Mouse (Mus musculus) embryonic fibroblast, embryonic 13.5 days (primary cell): Measurements from ENCODE around the gene Cox11. TPM values are rescaled to one million over a fixed set of nuclear protein-coding genes. Genes with fewer than 3 reads are reported as not detected.

Experiments
- H3K27ac ChIP-seq: 2 replicates; pipeline ENCODE4 v1.5.1; 2012; ENCODE audit warnings: low read length, control low read depth, inconsistent platforms; ENCODE audit not compliant: insufficient read depth
- H3K4me1 ChIP-seq: 2 replicates; pipeline ENCODE4 v1.6.1; 2011; ENCODE audit warnings: low read length; ENCODE audit not compliant: control insufficient read depth, insufficient read depth
- H3K4me3 ChIP-seq: 2 replicates; pipeline ENCODE4 v1.5.1; 2011; ENCODE audit warnings: mild to moderate bottlenecking, control low read depth, low read length; ENCODE audit not compliant: insufficient read depth
- CTCF ChIP-seq: IDR thresholded peaks from 2 replicates; pipeline ENCODE4 v1.5.1; 2011; ENCODE audit warnings: mild to moderate bottlenecking, control low read depth, low read length, moderate library complexity, borderline replicate concordance; ENCODE audit not compliant: insufficient read depth
- POLR2A ChIP-seq: IDR thresholded peaks from 2 replicates; pipeline ENCODE4 v1.6.1; 2011; ENCODE audit warnings: low read depth, mild to moderate bottlenecking, control low read depth, low read length, moderate library complexity
- polyA plus RNA-seq: library from polyadenylated mRNA; stranded (reverse); fragments of >200 nt; gene quantifications from 2 replicates; pipeline ENCODE4 v1.2.4, GENCODE M21; 2011; ENCODE audit warnings: low read depth; ENCODE audit not compliant: missing spikeins, insufficient read length

The Cox11 gene
- polyA plus RNA-seq, 1 experiment: 18.6 TPM

DNA sequence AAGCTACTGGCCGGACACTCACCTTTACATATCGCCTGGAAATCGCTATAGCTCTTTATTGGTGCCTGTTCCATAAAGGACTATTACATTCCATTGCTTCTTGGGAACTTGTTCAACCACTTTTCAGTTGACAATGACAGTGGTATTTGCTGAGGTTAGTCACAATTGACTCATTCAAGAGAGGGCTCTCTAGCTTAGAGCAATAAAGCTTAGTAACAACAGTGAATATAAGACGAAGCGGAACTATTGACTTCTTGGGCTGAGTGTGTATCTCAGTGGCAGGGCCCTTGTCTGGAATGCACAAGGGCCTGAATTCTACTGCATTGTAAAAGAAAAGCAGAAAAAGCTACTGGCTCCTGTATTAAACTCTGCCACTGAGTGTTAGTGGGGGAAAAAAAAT is 40.6 kb downstream of the Cox11 start:
- Histone ChIP-seq H3K27ac (no peak overlapping the region), H3K4me1 (no peaks in the 10 kb centered on the region), H3K4me3 (no peak overlapping the region)
- no peak for TF ChIP-seq POLR2A
- no peak for TF ChIP-seq CTCF

DNA sequence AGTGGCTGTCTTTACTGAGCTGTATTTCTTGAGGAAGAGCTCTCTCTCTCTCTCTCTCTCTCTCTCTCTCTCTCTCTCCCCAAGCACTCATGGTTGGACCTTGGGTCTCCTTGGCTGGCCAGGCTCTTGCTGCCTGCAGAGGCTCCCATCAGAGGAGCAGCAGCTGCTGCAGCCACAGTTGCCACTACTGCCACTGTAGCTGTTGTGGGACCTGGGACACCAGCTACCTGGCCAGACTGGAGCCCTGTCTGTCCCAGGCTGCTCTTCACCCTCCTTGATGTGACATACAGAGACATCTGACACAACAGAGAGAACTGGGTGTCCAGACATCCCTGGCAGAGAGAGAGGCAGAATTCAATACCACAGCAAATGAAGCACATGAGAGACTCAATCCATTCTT is 43.2 kb downstream of the Cox11 start:
- Histone ChIP-seq H3K4me3 (no peak overlapping the region), H3K4me1 (no peaks in the 10 kb centered on the region), H3K27ac (no peak overlapping the region)
- TF ChIP-seq POLR2A (no peak), CTCF (no peak)

DNA sequence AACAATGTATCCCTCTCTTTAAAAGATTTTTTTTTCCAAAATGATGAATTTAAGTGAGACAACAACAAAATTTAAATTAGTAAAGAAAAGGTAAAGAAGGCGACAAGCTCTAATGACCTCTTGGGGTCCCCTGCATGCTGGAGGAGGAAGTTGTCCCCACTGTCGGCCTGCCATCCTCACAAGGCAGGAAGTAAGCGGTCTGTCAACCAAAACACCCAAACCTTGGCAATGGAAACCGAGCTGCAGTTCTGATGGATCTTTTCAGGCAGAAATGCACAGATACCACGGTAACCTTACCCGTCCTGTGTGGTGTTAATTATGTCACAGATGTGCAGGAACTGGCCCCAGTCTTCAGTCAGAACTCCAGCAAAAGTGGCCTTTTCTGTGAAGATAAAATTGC is 46.8 kb downstream of the Cox11 start:
- H3K27ac ChIP-seq: no peak overlapping the region
- H3K4me1 ChIP-seq: peaks cover 5% of the 10 kb centered on the region; the same call in 1 of the 2 replicates
- H3K4me3 ChIP-seq: no peak overlapping the region
- TF ChIP-seq CTCF: no peak
- TF ChIP-seq POLR2A: no peak

DNA sequence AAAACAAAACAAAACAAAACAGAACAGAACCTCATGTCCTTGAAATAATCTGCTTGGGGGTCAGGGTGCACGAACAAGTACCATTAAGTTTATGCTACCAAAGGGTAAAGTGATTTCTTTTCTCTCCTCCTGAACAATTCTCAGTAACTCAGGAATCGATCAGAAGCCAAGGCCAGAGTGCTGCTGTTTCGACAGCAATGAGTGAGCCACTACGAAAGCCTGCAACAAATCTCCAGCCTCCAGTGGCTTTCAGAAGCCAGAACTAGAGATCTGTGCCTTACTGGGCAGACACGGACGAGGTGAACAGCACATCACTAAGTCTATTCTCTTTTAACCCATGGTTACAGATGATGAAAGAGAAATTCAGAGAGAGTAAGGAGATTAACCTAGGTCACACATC is 47.2 kb downstream of the Cox11 start:
- no peak for TF ChIP-seq CTCF
- no peak for TF ChIP-seq POLR2A
- H3K4me3 ChIP-seq: no peak overlapping the region
- H3K27ac ChIP-seq: no peak overlapping the region
- H3K4me1 ChIP-seq: peaks cover 5% of the 10 kb centered on the region; the same call in 1 of the 2 replicates

DNA sequence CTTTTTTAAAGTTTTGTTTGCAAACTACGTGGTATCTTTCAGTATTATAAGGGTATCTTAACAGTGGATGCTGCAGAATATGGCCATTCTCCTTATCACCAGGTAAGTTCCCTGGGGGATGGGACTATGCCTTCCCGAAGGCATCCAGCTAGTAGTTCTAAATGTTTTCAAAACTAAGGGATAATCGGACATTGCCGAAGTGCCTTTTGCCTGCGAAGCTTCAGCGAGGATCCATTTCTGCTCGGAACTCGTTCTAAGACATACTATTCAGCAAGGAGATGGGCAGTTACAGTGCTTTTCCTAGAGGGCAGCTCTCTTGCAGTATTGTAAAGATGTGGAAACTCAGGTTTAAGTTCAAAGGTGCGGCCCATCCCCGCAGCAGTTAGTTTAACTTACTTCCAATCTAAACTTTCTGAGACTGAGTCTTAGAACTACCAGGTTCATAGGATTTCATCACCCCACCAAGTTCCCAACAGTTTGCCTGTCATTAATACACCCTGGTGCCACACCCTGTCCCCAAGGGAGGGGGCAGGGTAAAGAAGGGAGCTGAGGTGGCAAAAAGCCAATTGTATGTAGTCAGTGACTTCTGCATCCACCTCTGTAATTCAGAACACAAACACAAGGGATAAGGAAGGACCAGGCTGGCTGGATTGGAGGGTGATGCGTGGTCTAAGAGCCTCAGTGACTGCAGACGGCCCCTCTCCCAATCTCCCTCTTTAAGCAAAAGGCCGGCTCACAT is 48.5 kb downstream of the Cox11 start:
- Histone ChIP-seq H3K4me1 (peaks cover 5% of the 10 kb centered on the region; the same call in 1 of the 2 replicates), H3K27ac (no peak overlapping the region), H3K4me3 (peak overlapping the region; percentile 91)
- TF ChIP-seq CTCF (no peak), POLR2A (no peak)

DNA sequence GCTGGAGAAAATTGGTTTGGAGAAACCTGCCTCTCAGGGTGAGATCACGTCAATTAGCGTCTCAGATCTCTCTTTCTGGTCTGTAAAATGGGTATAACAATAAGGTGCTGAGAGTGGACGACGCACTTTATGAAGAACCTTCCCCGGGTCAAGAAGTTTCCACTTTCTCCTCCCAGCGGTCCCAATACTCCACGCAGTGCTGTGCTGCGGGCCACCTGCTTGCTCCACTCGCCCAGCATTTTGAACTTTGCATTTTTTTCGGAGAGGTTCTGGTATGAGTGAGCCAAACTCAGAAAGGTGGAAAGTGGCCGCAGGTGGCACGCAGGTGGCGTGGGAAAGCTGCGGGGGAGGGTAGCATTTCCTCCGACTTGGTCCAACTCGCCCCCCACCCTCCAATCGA is 49.1 kb downstream of the Cox11 start:
- Histone ChIP-seq H3K4me3 (peak overlapping the region; percentile 91), H3K27ac (no peak overlapping the region), H3K4me1 (peaks cover 5% of the 10 kb centered on the region; the same call in 1 of the 2 replicates)
- no peak for TF ChIP-seq POLR2A
- TF ChIP-seq CTCF: no peak

DNA sequence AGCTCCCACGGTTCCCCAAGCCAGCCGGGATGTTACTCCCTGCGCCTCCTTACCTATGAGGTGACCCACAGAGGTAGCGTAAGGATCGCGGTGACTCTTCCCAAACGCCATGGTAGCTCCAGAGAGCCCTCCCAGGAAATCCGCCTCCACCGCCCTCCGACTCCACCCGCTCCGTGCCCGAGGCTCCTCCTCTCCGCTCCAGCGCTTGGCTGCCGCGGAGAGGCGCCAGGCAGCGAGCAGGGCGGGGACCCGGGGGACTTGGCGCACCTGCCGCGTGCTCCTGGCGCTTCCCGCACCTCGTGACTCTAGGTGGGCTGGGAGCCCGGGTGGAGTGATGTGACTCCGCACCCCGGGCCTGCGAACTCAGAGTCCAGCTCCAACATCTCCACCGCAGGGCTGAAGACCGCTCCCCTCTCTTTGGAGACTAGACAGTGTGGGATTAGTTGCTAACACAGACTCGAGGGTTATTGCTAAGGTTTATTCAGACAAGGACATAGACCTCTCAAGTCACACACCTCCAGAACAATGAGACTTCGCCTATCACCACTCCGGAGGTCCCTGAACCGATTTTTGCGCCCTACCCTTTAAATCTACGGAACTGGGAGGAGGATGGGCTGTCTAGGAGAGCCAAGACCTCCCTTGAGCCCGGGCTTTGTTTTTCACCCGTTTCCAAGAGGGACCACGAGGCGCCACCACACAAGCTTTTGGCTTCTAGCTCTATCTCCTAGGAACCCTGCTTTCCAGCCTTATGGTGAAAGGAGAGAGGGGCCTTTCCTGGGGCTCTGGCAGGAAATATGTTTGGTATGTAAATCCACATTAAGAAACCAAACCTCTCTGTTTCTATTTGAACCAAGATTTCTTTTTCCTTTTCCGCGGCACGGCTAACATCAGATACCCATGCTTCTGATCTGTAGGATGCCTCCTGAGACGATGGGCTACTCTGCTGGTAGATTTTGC is 49.8 kb downstream of the Cox11 start, which contains the start of gene Tom1l1:
TSS of gene Tom1l1 (minus strand) at position 907 of the 957 bp plus-strand sequence.
- TF ChIP-seq CTCF (no peak), POLR2A (peak; percentile 67)

DNA sequence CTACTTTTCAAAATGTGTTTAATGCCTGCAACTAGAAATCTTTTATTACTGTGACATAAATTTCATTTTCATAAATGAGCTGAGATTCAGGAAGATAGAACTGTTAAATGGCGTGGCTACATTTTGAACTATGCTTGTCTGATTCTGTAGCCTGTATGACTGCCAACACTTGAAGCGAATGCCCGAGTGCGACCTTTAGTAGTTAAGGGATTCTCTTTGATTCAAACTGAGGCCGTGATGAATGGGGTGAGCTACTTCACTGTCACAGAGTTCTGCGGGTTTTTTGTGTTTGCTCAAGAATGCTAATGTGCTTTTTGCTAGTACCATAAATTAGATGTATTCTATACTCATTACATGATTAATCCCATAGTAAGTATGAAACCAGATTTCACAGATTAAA is 52.4 kb downstream of the Cox11 start:
- H3K4me3 ChIP-seq: no peak overlapping the region
- no peak for TF ChIP-seq CTCF
- no peak for TF ChIP-seq POLR2A
- H3K27ac ChIP-seq: no peak overlapping the region
- H3K4me1 ChIP-seq: peaks cover 5% of the 10 kb centered on the region; the same call in 1 of the 2 replicates

More for the DNA sequence above, 49.8 kb downstream of the Cox11 start, which contains the start of gene Tom1l1:
- Histone ChIP-seq H3K4me3 (peak within 1 kb of the TSS; percentile 91), H3K27ac (no peak within 1 kb of the TSS; the same call in 1 of the 2 replicates), H3K4me1 (peaks cover 5% of the 10 kb centered on the region; the same call in 1 of the 2 replicates)

DNA sequence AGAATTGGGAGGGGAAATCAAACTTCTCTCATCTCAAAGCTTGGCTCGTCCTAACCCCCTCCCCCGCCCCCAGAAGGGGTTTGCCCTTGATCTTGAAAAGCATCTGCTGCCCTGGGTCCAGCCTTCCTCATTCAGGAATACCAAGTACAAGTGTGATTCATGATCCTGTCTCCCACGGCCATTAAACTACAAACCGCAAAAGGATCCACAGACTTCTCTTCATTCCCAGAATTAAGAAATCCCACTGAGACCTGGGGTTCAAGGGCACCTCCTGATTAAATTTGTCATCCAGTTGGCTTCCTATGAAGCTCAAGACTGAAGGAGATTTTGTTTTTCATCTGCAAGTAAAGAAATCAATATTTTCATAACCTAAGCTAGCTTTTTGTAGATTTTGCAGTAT is 56.2 kb downstream of the Cox11 start:
- no peaks in the 10 kb centered on the region; the same call in 1 of the 2 replicates for H3K4me1 ChIP-seq
- no peak overlapping the region for H3K27ac ChIP-seq
- no peak overlapping the region for H3K4me3 ChIP-seq
- TF ChIP-seq POLR2A (no peak), CTCF (no peak)

Other genes starting within 250 kb of the Cox11 start
- 0.62 and 2.8 TPM in 2 replicates for gene Hlf, start 247.3 kb upstream of the Cox11 start, polyA plus RNA-seq
- 21.9 and 23.3 TPM in 2 replicates for gene Stxbp4, start 89 bp upstream of the Cox11 start, polyA plus RNA-seq
- gene Tom1l1, start 50.2 kb downstream of the Cox11 start, polyA plus RNA-seq: 27.1 and 36.7 TPM in 2 replicates